Mouse (Mus musculus) heart, embryonic 12.5 days (tissue): ENCODE measurements at regions not wholly inside any gene's neighbourhood (a gene's known extent, or its start where the extent isn't known, plus 50 kb on each side); places are given as distances from the start of the nearest gene placed in this dataset.

Source experiments
- ATAC-seq: fragments of 200-750 bp; cut with Nextera tagmentation; 2 replicates; pipeline ENCODE4 v1.8.0; 2017; ENCODE audit warnings: moderate TSS enrichment, moderate library complexity; ENCODE audit not compliant: insufficient number of reproducible peaks, low FRiP score
- H3K27ac ChIP-seq: fragments of 300-500 bp; sonication (generic); 2 replicates; pipeline ENCODE4 v1.5.1; 2016; ENCODE audit warnings: mild to moderate bottlenecking, moderate library complexity; ENCODE audit not compliant: poor library complexity, severe bottlenecking
- H3K27me3 ChIP-seq: fragments of 300-500 bp; sonication (generic); replicated peaks from 2 replicates; pipeline ENCODE4 v1.6.1; 2016; ENCODE audit warnings: mild to moderate bottlenecking, moderate library complexity
- H3K36me3 ChIP-seq: fragments of 300-500 bp; sonication (generic); 2 replicates; pipeline ENCODE4 v1.6.1; 2016; ENCODE audit warnings: mild to moderate bottlenecking, moderate library complexity
- H3K4me1 ChIP-seq: fragments of 300-500 bp; sonication (generic); replicated peaks from 2 replicates; pipeline ENCODE4 v1.6.1; 2016; ENCODE audit warnings: mild to moderate bottlenecking
- H3K4me2 ChIP-seq: fragments of 300-500 bp; sonication (generic); 2 replicates; pipeline ENCODE4 v1.6.1; 2016; ENCODE audit warnings: mild to moderate bottlenecking, moderate library complexity
- H3K4me3 ChIP-seq: fragments of 300-500 bp; sonication (generic); 2 replicates; pipeline ENCODE4 v1.5.1; 2016; ENCODE audit warnings: mild to moderate bottlenecking
- H3K9ac ChIP-seq: fragments of 300-500 bp; sonication (generic); 2 replicates; pipeline ENCODE4 v1.6.1; 2016; ENCODE audit warnings: mild to moderate bottlenecking, moderate library complexity
- H3K9me3 ChIP-seq: fragments of 300-500 bp; sonication (generic); replicated peaks from 2 replicates; pipeline ENCODE4 v1.6.1; 2016; ENCODE audit warnings: mild to moderate bottlenecking, moderate library complexity
- WGBS: fragments of 180-500 bp; shearing (Covaris S2); methylation state at CpG from one replicate; pipeline ENCODE4 v1.1.7; 2016; 5-methylcytosine and 5-hydroxymethylcytosine counted together

GRCm38 (mm10) chr17:67520848-67521411 is 111.6 kb downstream of the Lrrc30 start:
- no peaks in the 10 kb centered on the region for H3K36me3 ChIP-seq
- no peaks in the 10 kb centered on the region for H3K27me3 ChIP-seq
- H3K4me1 ChIP-seq: no peaks in the 10 kb centered on the region
- no peak overlapping the region for H3K4me2 ChIP-seq
- WGBS: 55% methylated on average over 8 of the region's 8 CpGs
- no peak overlapping the region for H3K9ac ChIP-seq
- no peak overlapping the region for H3K4me3 ChIP-seq
- no peak overlapping the region; the same call in 1 of the 2 replicates for H3K27ac ChIP-seq
- H3K9me3 ChIP-seq: peaks cover 10% of the 10 kb centered on the region
- 0 out of 2 replicates have a peak, but pooled peaks have one; percentile 36 for ATAC-seq

GRCm38 (mm10) chr17:67515601-67516147 is 116.8 kb downstream of the Lrrc30 start:
- Histone ChIP-seq H3K9me3 (no peaks in the 10 kb centered on the region), H3K9ac (no peak overlapping the region), H3K4me3 (no peak overlapping the region), H3K4me2 (no peak overlapping the region), H3K4me1 (peaks cover 5% of the 10 kb centered on the region; the same call in 1 of the 2 replicates), H3K27me3 (no peaks in the 10 kb centered on the region), H3K27ac (no peak overlapping the region), H3K36me3 (no peaks in the 10 kb centered on the region)
- ATAC-seq: no peak
- WGBS: 80% methylated on average over 7 of the region's 7 CpGs

- Histone ChIP-seq H3K9ac (no peak overlapping the region), H3K9me3 (no peaks in the 10 kb centered on the region), H3K36me3 (no peaks in the 10 kb centered on the region), H3K27ac (0 out of 2 replicates have a peak overlapping the region, but pooled peaks have one; percentile 60), H3K4me2 (no peak overlapping the region), H3K27me3 (no peaks in the 10 kb centered on the region), H3K4me3 (no peak overlapping the region), H3K4me1 (peaks cover 5% of the 10 kb centered on the region; the same call in 1 of the 2 replicates)
- 50% methylated on average over 9 of the region's 9 CpGs for WGBS
- ATAC-seq: no peak
Measured at GRCm38 (mm10) chr17:67514387-67515241, 117.9 kb downstream of the Lrrc30 start.

GRCm38 (mm10) chr17:67512699-67513450 is 119.6 kb downstream of the Lrrc30 start:
- Histone ChIP-seq H3K4me3 (no peak overlapping the region), H3K4me1 (peaks cover 5% of the 10 kb centered on the region; the same call in 1 of the 2 replicates), H3K4me2 (no peak overlapping the region), H3K36me3 (no peaks in the 10 kb centered on the region), H3K9ac (no peak overlapping the region), H3K27ac (peak overlapping the region; percentile 60), H3K9me3 (no peaks in the 10 kb centered on the region), H3K27me3 (no peaks in the 10 kb centered on the region)
- WGBS: 47% methylated on average over 6 of the region's 6 CpGs
- peak; percentile 90 for ATAC-seq

GRCm38 (mm10) chr17:67512008-67512407 is 120.5 kb downstream of the Lrrc30 start:
- 51% methylated on average over 6 of the region's 6 CpGs for WGBS
- ATAC-seq: no peak
- H3K4me1 ChIP-seq: peaks cover 5% of the 10 kb centered on the region; the same call in 1 of the 2 replicates
- no peaks in the 10 kb centered on the region for H3K9me3 ChIP-seq
- H3K27me3 ChIP-seq: no peaks in the 10 kb centered on the region
- H3K36me3 ChIP-seq: no peaks in the 10 kb centered on the region
- H3K9ac ChIP-seq: no peak overlapping the region
- no peak overlapping the region for H3K4me3 ChIP-seq
- no peak overlapping the region for H3K4me2 ChIP-seq
- H3K27ac ChIP-seq: peak overlapping the region; percentile 53

GRCm38 (mm10) chr17:67509921-67510320 is 122.6 kb downstream of the Lrrc30 start:
- 75% methylated on average over 9 of the region's 9 CpGs for WGBS
- H3K4me3 ChIP-seq: no peak overlapping the region
- H3K4me1 ChIP-seq: peaks cover 5% of the 10 kb centered on the region; the same call in 1 of the 2 replicates
- H3K27ac ChIP-seq: no peak overlapping the region
- no peak for ATAC-seq
- no peaks in the 10 kb centered on the region for H3K9me3 ChIP-seq
- H3K9ac ChIP-seq: no peak overlapping the region
- no peaks in the 10 kb centered on the region for H3K36me3 ChIP-seq
- no peak overlapping the region for H3K4me2 ChIP-seq
- no peaks in the 10 kb centered on the region for H3K27me3 ChIP-seq

GRCm38 (mm10) chr17:67509091-67509618 is 123.4 kb downstream of the Lrrc30 start:
- Histone ChIP-seq H3K4me3 (no peak overlapping the region), H3K9me3 (no peaks in the 10 kb centered on the region), H3K27me3 (no peaks in the 10 kb centered on the region), H3K36me3 (no peaks in the 10 kb centered on the region), H3K27ac (no peak overlapping the region), H3K9ac (no peak overlapping the region), H3K4me1 (peaks cover 9% of the 10 kb centered on the region; the same call in 1 of the 2 replicates), H3K4me2 (no peak overlapping the region)
- ATAC-seq: no peak
- 78% methylated on average over 6 of the region's 6 CpGs for WGBS

- no peaks in the 10 kb centered on the region for H3K27me3 ChIP-seq
- no peak overlapping the region for H3K4me3 ChIP-seq
- H3K4me1 ChIP-seq: peaks cover 7% of the 10 kb centered on the region; the same call in 1 of the 2 replicates
- 66% methylated on average over 2 of the region's 2 CpGs for WGBS
- no peak for ATAC-seq
- no peaks in the 10 kb centered on the region for H3K36me3 ChIP-seq
- no peak overlapping the region for H3K4me2 ChIP-seq
- no peak overlapping the region for H3K9ac ChIP-seq
- H3K9me3 ChIP-seq: no peaks in the 10 kb centered on the region
- no peak overlapping the region for H3K27ac ChIP-seq
Measured at GRCm38 (mm10) chr17:67508353-67508752, 124.2 kb downstream of the Lrrc30 start.

GRCm38 (mm10) chr17:67506466-67506865 is 126.1 kb downstream of the Lrrc30 start:
- no peaks in the 10 kb centered on the region for H3K27me3 ChIP-seq
- no peak for ATAC-seq
- no peak overlapping the region for H3K4me2 ChIP-seq
- no peak overlapping the region for H3K27ac ChIP-seq
- no peaks in the 10 kb centered on the region for H3K36me3 ChIP-seq
- H3K4me3 ChIP-seq: no peak overlapping the region
- 72% methylated on average over 2 of the region's 2 CpGs for WGBS
- H3K4me1 ChIP-seq: peaks cover 5% of the 10 kb centered on the region; the same call in 1 of the 2 replicates
- H3K9me3 ChIP-seq: no peaks in the 10 kb centered on the region
- no peak overlapping the region for H3K9ac ChIP-seq

GRCm38 (mm10) chr17:67504502-67505033 is 128.0 kb downstream of the Lrrc30 start:
- peaks cover 5% of the 10 kb centered on the region; the same call in 1 of the 2 replicates for H3K4me1 ChIP-seq
- H3K27ac ChIP-seq: no peak overlapping the region
- no peak for ATAC-seq
- 80% methylated on average over 9 of the region's 9 CpGs for WGBS
- H3K9me3 ChIP-seq: no peaks in the 10 kb centered on the region
- H3K9ac ChIP-seq: no peak overlapping the region
- H3K4me2 ChIP-seq: no peak overlapping the region
- H3K4me3 ChIP-seq: no peak overlapping the region
- H3K27me3 ChIP-seq: no peaks in the 10 kb centered on the region
- no peaks in the 10 kb centered on the region for H3K36me3 ChIP-seq
